Mouse (Mus musculus) left cerebral cortex, adult 11 months (tissue): ENCODE measurements at regions not wholly inside any gene's neighbourhood (a gene's known extent, or its start where the extent isn't known, plus 50 kb on each side); places are given as distances from the start of the nearest gene placed in this dataset.
A peak's percentile ranks its signal among the peaks of the same experiment; 100 is the strongest.
"Not testable (repeated sequence)": the region's sequence is repeated elsewhere in the genome, so short reads cannot be mapped to it uniquely, and the experiment has no call there.

Source experiments
- DNase-seq: peaks from one replicate; pipeline ENCODE4 v3.0.0; 2022; ENCODE audit warnings: low spot score

DNA sequence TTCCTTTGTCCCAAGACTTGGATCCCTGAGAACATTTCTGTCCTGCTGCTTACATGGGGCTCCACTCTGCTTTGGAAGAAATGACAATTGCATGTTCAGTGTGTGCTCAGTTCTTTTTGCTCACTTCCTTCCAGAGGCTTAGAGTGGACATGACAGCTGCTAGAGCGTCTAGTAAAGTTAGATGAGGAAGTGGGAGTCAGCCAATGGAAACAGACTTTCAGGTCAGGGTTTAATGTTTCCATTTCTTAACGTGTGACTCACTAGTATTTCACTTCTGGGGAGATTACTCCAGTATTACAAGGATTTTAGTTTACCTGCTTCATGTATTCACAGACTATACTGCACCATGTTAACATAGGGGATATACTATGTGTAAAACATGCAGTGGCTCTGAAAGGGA is 759.3 kb upstream of the Gm38303 start:
- no peak for DNase-seq

GRCm38 (mm10) chr3:11094138-11094537 is 758.7 kb upstream of the Gm38303 start:
- DNase-seq, result no peak

GRCm38 (mm10) chr3:11083291-11083690 is 747.8 kb upstream of the Gm38303 start:
- DNase-seq, result no peak

GRCm38 (mm10) chr3:11074012-11074411 is 738.5 kb upstream of the Gm38303 start:
- DNase-seq, result no peak

GRCm38 (mm10) chr3:11034995-11035769 is 699.7 kb upstream of the Gm38303 start:
- DNase-seq, result no peak

- peak; percentile 7 for DNase-seq
Observed at GRCm38 (mm10) chr3:11029991-11030390, 694.5 kb upstream of the Gm38303 start.

GRCm38 (mm10) chr3:11024422-11024821 is 688.9 kb upstream of the Gm38303 start:
- no peak for DNase-seq

GRCm38 (mm10) chr3:11020048-11020447 is 684.6 kb upstream of the Gm38303 start:
- DNase-seq, result no peak

- not testable (repeated sequence) for DNase-seq
Observed at GRCm38 (mm10) chr3:11014911-11015310, 679.4 kb upstream of the Gm38303 start.

- no peak for DNase-seq
Observed at GRCm38 (mm10) chr3:11007363-11007762, 671.9 kb upstream of the Gm38303 start.

DNA sequence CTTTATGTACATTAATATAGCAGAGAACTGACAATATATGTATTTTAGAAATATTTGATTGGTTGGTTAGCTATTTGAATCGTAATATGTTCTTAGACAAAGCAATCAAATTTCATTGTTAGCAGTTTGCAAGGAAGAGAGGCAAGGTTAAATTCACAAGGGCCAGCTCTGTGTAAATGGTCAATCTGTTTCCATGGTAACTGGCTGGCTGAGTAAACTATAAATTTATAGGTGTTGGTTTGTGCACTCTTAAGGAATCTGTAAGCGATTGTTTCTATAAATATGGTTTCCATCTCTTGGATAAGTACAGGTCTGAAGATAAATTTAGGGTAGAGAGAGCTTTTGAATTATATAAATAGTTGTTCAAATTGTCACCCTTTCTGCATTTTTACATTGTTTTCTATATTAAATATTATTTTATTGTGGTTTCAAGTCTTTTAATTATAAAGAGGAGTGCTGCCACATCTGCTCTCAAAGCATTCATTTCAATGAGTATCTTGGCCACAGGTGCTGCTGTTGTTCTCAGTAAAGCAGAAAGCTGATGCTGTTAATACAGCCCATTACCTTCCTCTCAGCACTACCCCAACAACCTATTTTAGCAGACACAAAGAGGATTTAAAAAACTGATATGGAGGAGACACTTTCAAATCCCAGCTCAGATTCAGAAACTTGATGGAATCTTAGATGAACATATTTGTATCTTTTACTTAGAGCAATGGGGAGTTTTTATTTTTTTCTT is 671.2 kb upstream of the Gm38303 start:
- no peak for DNase-seq

DNA sequence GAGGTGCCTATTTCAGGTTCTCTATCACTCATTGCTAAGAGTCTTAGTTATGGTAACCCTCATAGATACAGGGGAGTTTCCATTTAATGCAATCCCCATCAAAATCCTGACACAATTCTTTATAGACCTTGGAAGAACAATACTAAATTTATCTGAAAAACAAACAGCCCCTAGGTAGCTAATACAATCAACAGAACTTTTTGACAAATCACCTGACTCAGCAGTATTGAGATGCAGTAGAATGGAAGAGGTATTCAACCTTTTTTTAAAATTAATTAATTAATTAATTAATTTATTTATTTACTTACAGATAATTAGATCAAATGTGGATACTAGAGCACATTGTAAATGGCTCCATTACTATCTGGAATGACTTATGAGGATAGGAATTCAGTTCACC is 643.5 kb upstream of the Gm38303 start:
- no peak for DNase-seq

GRCm38 (mm10) chr3:10974429-10974828 is 638.9 kb upstream of the Gm38303 start:
- no peak for DNase-seq

DNA sequence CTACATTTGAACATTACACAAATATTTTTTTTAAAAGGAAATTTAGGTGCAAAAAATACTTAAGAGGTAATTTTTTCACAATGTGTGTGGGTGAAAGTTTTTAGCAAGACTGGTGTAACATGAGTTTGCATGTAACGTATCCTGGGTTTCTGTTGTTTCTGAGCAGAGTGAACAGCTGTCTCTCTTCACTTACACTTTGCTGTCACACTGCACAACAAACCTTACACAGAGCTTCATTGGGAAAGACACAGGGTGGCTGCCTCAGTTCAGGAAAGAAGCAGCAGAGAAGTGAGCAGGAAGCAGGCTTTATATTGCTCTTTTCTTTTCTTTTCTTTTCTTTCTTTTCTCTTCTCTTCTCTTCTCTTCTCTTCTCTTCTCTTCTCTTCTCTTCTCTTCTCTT is 617.1 kb upstream of the Gm38303 start:
- DNase-seq, result no peak

GRCm38 (mm10) chr3:10917056-10917455 is 581.6 kb upstream of the Gm38303 start:
- DNase-seq, result no peak

- DNase-seq, result no peak
Observed at GRCm38 (mm10) chr3:10891981-10892380, 556.5 kb upstream of the Gm38303 start.
